8 mouse cellular contexts compared by ENCODE assay signal in genomic region chr12:23189110-23189509, GRCm38 (mm10).
DNase-seq lines count a peak whose midpoint lies in the region; ATAC-seq and TF ChIP-seq lines count a peak whose summit lies in the region.
"Not testable (repeated sequence)": the region's sequence is repeated elsewhere in the genome, so short reads cannot be mapped to it uniquely, and the experiment has no call there.

No protein-coding gene starts in this region.

- H3K36me3 ChIP-seq in E14TG2a.4 (ENCODE audit: insufficient read depth, low read length); forebrain, postnatal 0 days (ENCODE audit: insufficient read depth); kidney, embryonic 16.5 days (ENCODE audit: insufficient read depth, low read length); liver, embryonic 13.5 days; midbrain, embryonic 16.5 days (ENCODE audit: control insufficient read depth, insufficient read depth, low read length); stomach, embryonic 16.5 days (ENCODE audit: control insufficient read depth, insufficient read depth, low read length): not testable (repeated sequence)

- not testable (repeated sequence) for H3K27ac ChIP-seq in forebrain, postnatal 0 days (ENCODE audit: low read depth, low read length); kidney, embryonic 16.5 days (ENCODE audit: low read length); liver, embryonic 13.5 days; midbrain, embryonic 16.5 days (ENCODE audit: low read length); stomach, embryonic 16.5 days (ENCODE audit: low read length)

- H3K4me1 ChIP-seq in E14TG2a.4 (replicated peaks; ENCODE audit: low read depth, low read length); forebrain, postnatal 0 days (ENCODE audit: insufficient read depth); kidney, embryonic 16.5 days (ENCODE audit: insufficient read depth, low read length); liver, embryonic 13.5 days (replicated peaks); midbrain, embryonic 16.5 days (ENCODE audit: control insufficient read depth, insufficient read depth, low read length); stomach, embryonic 16.5 days (ENCODE audit: control insufficient read depth, insufficient read depth, low read length): not testable (repeated sequence)

- 7% methylated on average over 41 of the region's 50 CpGs for whole genome bisulfite sequencing in forebrain, postnatal 0 days
- WGBS in kidney, embryonic 16.5 days = under 1% methylated on average over 40 of the region's 50 CpGs
- WGBS in liver, embryonic 13.5 days (ENCODE audit: insufficient replicate concordance) = 4% methylated on average over 34 of the region's 50 CpGs
- WGBS in midbrain, embryonic 16.5 days = 3% methylated on average over 34 of the region's 50 CpGs
- WGBS in stomach, embryonic 16.5 days = 2% methylated on average over 36 of the region's 50 CpGs

- peak overlapping the region; percentile 53 for H3K9ac ChIP-seq in forebrain, postnatal 0 days
- peak overlapping the region; percentile 54; the same call in 1 of the 2 replicates for H3K9ac ChIP-seq in kidney, embryonic 16.5 days (replicated peaks; ENCODE audit: low read length)
- not testable (repeated sequence) for H3K9ac ChIP-seq in liver, embryonic 13.5 days
- peak overlapping the region; percentile 41; the same call in 1 of the 2 replicates for H3K9ac ChIP-seq in midbrain, embryonic 16.5 days (ENCODE audit: low read depth, low read length)
- peak overlapping the region; percentile 60 for H3K9ac ChIP-seq in stomach, embryonic 16.5 days (ENCODE audit: low read length)

- H3K4me3 ChIP-seq in E14TG2a.4 (replicated peaks; ENCODE audit: low read length) = peak overlapping the region; percentile 76
- peak overlapping the region; percentile 32 for H3K4me3 ChIP-seq in forebrain, postnatal 0 days (ENCODE audit: low read depth, low read length)
- H3K4me3 ChIP-seq in kidney, embryonic 16.5 days (ENCODE audit: low read length) = peak overlapping the region; percentile 49
- peak overlapping the region; percentile 36 for H3K4me3 ChIP-seq in liver, embryonic 13.5 days (replicated peaks)
- H3K4me3 ChIP-seq in midbrain, embryonic 16.5 days (ENCODE audit: low read depth, low read length) = peak overlapping the region; percentile 37
- peak overlapping the region; percentile 45 for H3K4me3 ChIP-seq in stomach, embryonic 16.5 days (replicated peaks; ENCODE audit: low read length)

- H3K9me3 ChIP-seq in E14TG2a.4 (ENCODE audit: low read length); forebrain, postnatal 0 days (ENCODE audit: low read length); kidney, embryonic 16.5 days (ENCODE audit: low read length); liver, embryonic 13.5 days (replicated peaks); midbrain, embryonic 16.5 days (replicated peaks; ENCODE audit: control insufficient read depth, low read length, poor library complexity, severe bottlenecking); stomach, embryonic 16.5 days (replicated peaks; ENCODE audit: control insufficient read depth, low read length): not testable (repeated sequence)

- DNase-seq in embryo, embryonic 9.5 days (ENCODE audit: extremely low spot score) = peak; percentile 13
- DNase-seq in forebrain, postnatal 0 days; liver, embryonic 13.5 days: not testable (repeated sequence)
- DNase-seq in heart, postnatal 4 days = peak; percentile 7

- H3K27me3 ChIP-seq in E14TG2a.4 (ENCODE audit: insufficient read depth, low read length); forebrain, postnatal 0 days (ENCODE audit: insufficient read depth, low read length); kidney, embryonic 16.5 days (ENCODE audit: insufficient read depth, low read length); liver, embryonic 13.5 days; midbrain, embryonic 16.5 days (ENCODE audit: control insufficient read depth, insufficient read depth, low read depth, low read length); stomach, embryonic 16.5 days (ENCODE audit: control insufficient read depth, insufficient read depth, low read length): not testable (repeated sequence)

- not testable (repeated sequence) for TF ChIP-seq CTCF in E14TG2a.4 (conservative IDR thresholded peaks at IDR 0.05; ENCODE audit: low read length); forebrain, postnatal 0 days (IDR thresholded peaks at IDR 0.05; ENCODE audit: low read depth)

- peak overlapping the region; percentile 29 for H3K4me2 ChIP-seq in forebrain, postnatal 0 days (ENCODE audit: low read depth)
- H3K4me2 ChIP-seq in kidney, embryonic 16.5 days (replicated peaks; ENCODE audit: low read depth, low read length) = peak overlapping the region; percentile 50
- H3K4me2 ChIP-seq in liver, embryonic 13.5 days = peak overlapping the region; percentile 47
- H3K4me2 ChIP-seq in midbrain, embryonic 16.5 days (ENCODE audit: low read length) = peak overlapping the region; percentile 39
- peak overlapping the region; percentile 44 for H3K4me2 ChIP-seq in stomach, embryonic 16.5 days (ENCODE audit: low read depth, low read length)

- ATAC-seq in forebrain, postnatal 0 days = peak; percentile 42; the same call in 1 of the 2 replicates
- ATAC-seq in kidney, embryonic 16.5 days (ENCODE audit: low FRiP score, low TSS enrichment) = peak; percentile 31; the same call in 1 of the 2 replicates
- not testable (repeated sequence) for ATAC-seq in liver, embryonic 13.5 days (ENCODE audit: low read depth); midbrain, embryonic 16.5 days; stomach, embryonic 16.5 days (ENCODE audit: insufficient read depth, low FRiP score)
